Mouse (Mus musculus) heart, embryonic 12.5 days (tissue): ENCODE data around the gene Grm7. TPM values are rescaled to one million over a fixed set of nuclear protein-coding genes. Genes with fewer than 3 reads are reported as not detected.

Experiments
- ATAC-seq: fragments of 200-750 bp; cut with Nextera tagmentation; 2 replicates; pipeline ENCODE4 v1.8.0; 2017; ENCODE audit warnings: moderate TSS enrichment, moderate library complexity; ENCODE audit not compliant: insufficient number of reproducible peaks, low FRiP score
- H3K27ac ChIP-seq: fragments of 300-500 bp; sonication (generic); 2 replicates; pipeline ENCODE4 v1.5.1; 2016; ENCODE audit warnings: mild to moderate bottlenecking, moderate library complexity; ENCODE audit not compliant: poor library complexity, severe bottlenecking
- H3K27me3 ChIP-seq: fragments of 300-500 bp; sonication (generic); replicated peaks from 2 replicates; pipeline ENCODE4 v1.6.1; 2016; ENCODE audit warnings: mild to moderate bottlenecking, moderate library complexity
- H3K36me3 ChIP-seq: fragments of 300-500 bp; sonication (generic); 2 replicates; pipeline ENCODE4 v1.6.1; 2016; ENCODE audit warnings: mild to moderate bottlenecking, moderate library complexity
- H3K4me1 ChIP-seq: fragments of 300-500 bp; sonication (generic); replicated peaks from 2 replicates; pipeline ENCODE4 v1.6.1; 2016; ENCODE audit warnings: mild to moderate bottlenecking
- H3K4me2 ChIP-seq: fragments of 300-500 bp; sonication (generic); 2 replicates; pipeline ENCODE4 v1.6.1; 2016; ENCODE audit warnings: mild to moderate bottlenecking, moderate library complexity
- H3K4me3 ChIP-seq: fragments of 300-500 bp; sonication (generic); 2 replicates; pipeline ENCODE4 v1.5.1; 2016; ENCODE audit warnings: mild to moderate bottlenecking
- H3K9ac ChIP-seq: fragments of 300-500 bp; sonication (generic); 2 replicates; pipeline ENCODE4 v1.6.1; 2016; ENCODE audit warnings: mild to moderate bottlenecking, moderate library complexity
- H3K9me3 ChIP-seq: fragments of 300-500 bp; sonication (generic); replicated peaks from 2 replicates; pipeline ENCODE4 v1.6.1; 2016; ENCODE audit warnings: mild to moderate bottlenecking, moderate library complexity
- WGBS: fragments of 180-500 bp; shearing (Covaris S2); methylation state at CpG from one replicate; pipeline ENCODE4 v1.1.7; 2016; 5-methylcytosine and 5-hydroxymethylcytosine counted together
- polyA plus RNA-seq: library from polyadenylated mRNA; unstranded; fragments of >200 nt; fragmentation: Nextera tagmentation; extraction: Ambion mirVana; gene quantifications from 2 replicates; pipeline ENCODE4 v1.2.1, GENCODE M21; 2016

Grm7 gene
- polyA plus RNA-seq, 1 experiment from 2014 or later, result 1.6 TPM

GRCm38 (mm10) chr6:111584851-111585250 is 939.5 kb downstream of the Grm7 start:
- no peaks in the 10 kb centered on the region for H3K9me3 ChIP-seq
- H3K27ac ChIP-seq, result no peak overlapping the region
- WGBS, result 57% methylated on average over 2 of the region's 2 CpGs
- ATAC-seq, result no peak
- H3K36me3 ChIP-seq, result no peaks in the 10 kb centered on the region
- no peak overlapping the region for H3K4me3 ChIP-seq
- no peak overlapping the region for H3K9ac ChIP-seq
- no peaks in the 10 kb centered on the region for H3K4me1 ChIP-seq
- H3K27me3 ChIP-seq, result no peaks in the 10 kb centered on the region
- H3K4me2 ChIP-seq, result no peak overlapping the region

GRCm38 (mm10) chr6:111587572-111587971 is 942.2 kb downstream of the Grm7 start:
- H3K36me3 ChIP-seq, result no peaks in the 10 kb centered on the region
- no peaks in the 10 kb centered on the region for H3K9me3 ChIP-seq
- H3K4me1 ChIP-seq, result no peaks in the 10 kb centered on the region
- no peak for ATAC-seq
- H3K27me3 ChIP-seq, result no peaks in the 10 kb centered on the region
- H3K9ac ChIP-seq, result no peak overlapping the region
- H3K4me2 ChIP-seq, result no peak overlapping the region
- no peak overlapping the region for H3K4me3 ChIP-seq
- WGBS, result 85% methylated on average over 3 of the region's 3 CpGs
- no peak overlapping the region for H3K27ac ChIP-seq

DNA sequence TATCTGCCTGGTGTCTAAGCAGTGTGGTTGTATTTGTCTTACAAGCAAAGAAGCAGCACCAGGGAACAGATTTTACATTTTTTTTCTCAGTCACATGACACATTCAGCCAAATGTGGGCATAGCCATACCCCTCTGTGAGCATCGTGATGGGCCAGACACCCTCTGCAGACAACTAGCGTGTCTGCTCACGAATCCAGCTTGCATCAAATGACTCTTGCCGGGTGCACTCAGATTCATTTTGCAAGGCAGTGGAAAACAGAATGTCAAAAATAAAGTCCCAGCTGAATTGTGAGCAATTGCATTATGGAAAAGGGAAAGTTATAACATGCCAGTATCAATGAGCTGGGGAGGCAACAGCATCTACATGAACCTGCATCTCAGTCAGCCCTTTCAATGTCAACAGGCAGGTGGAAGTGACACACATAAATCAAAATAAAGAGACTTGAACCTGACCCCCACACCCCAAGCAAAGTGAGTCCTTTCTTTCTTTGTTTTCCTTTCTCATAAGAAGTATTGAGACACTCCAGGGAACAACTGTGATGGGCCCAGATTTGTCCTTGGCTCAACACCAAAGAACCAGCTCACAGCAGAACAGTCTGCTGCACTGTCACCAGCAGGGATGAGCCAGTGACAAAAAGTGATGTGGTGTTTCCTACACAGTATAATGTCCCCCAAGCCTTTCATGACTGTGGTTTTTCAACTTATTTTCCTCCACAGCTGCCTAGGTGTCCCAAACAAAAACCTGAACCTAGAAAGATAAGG is 956.7 kb downstream of the Grm7 start:
- Histone ChIP-seq H3K27me3 (no peaks in the 10 kb centered on the region), H3K4me1 (no peaks in the 10 kb centered on the region), H3K4me2 (no peak overlapping the region), H3K9me3 (no peaks in the 10 kb centered on the region), H3K27ac (no peak overlapping the region), H3K4me3 (no peak overlapping the region), H3K36me3 (no peaks in the 10 kb centered on the region), H3K9ac (no peak overlapping the region)
- ATAC-seq, result no peak
- WGBS, result 83% methylated on average over 4 of the region's 4 CpGs

DNA sequence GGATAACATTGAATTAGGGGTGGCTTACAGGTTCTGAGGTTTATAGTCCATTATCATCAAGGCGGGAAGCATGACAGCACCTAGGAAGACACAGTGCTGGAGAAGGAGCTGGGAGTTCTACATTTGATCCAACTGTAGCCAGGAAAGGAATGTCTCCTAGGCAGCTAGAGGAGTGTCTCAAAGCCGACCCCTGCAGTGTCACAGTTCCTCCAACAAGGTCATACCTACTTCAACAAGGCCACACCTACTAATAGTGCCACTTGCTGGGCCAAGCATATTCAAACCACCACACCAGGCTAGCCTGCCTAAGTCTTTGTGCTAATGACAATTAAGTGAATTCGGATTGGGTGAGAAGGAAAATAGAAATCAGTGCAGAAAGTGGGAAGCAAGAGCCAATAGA is 965.0 kb downstream of the Grm7 start:
- 0 out of 2 replicates have a peak, but pooled peaks cover 5% of the 10 kb centered on the region for H3K9me3 ChIP-seq
- no peaks in the 10 kb centered on the region for H3K4me1 ChIP-seq
- H3K9ac ChIP-seq, result no peak overlapping the region
- no peak overlapping the region for H3K4me3 ChIP-seq
- no peak overlapping the region for H3K4me2 ChIP-seq
- no peaks in the 10 kb centered on the region for H3K36me3 ChIP-seq
- no peak for ATAC-seq
- H3K27me3 ChIP-seq, result no peaks in the 10 kb centered on the region
- 66% methylated on average over 3 of the region's 3 CpGs for WGBS
- H3K27ac ChIP-seq, result no peak overlapping the region

GRCm38 (mm10) chr6:111613834-111614233 is 968.5 kb downstream of the Grm7 start:
- Histone ChIP-seq H3K4me2 (no peak overlapping the region), H3K4me3 (no peak overlapping the region), H3K4me1 (no peaks in the 10 kb centered on the region), H3K9me3 (0 out of 2 replicates have a peak, but pooled peaks cover 5% of the 10 kb centered on the region), H3K27ac (no peak overlapping the region), H3K27me3 (no peaks in the 10 kb centered on the region), H3K36me3 (no peaks in the 10 kb centered on the region), H3K9ac (no peak overlapping the region)
- no peak for ATAC-seq
